Mouse (Mus musculus): ENCODE measurements around the gene Ccnf.

GRCm38 (mm10) chr17:24223513-24223912 lies 27.8 kb downstream of the Ccnf start:
- TF ChIP-seq CTCF (IDR thresholded peaks at IDR 0.05; ENCODE audit: control insufficient read depth, insufficient read depth, insufficient replicate concordance, low read depth, low read length), result no peak
- TF ChIP-seq POLR2A (IDR thresholded peaks at IDR 0.05; ENCODE audit: control insufficient read depth, low read depth, low read length), result no peak

Data from testis, adult 2 months (tissue).